Mouse (Mus musculus) heart, postnatal 4 days (tissue): ENCODE data around the gene Pmis2. TPM values are rescaled to one million over a fixed set of nuclear protein-coding genes. Genes with fewer than 3 reads are reported as not detected.

Source experiments
- DNase-seq: peaks from one replicate; pipeline ENCODE4 v3.0.0; 2021
- total RNA-seq, 2 experiments: library from RNA; stranded (reverse); gene quantifications; 2 replicates each; pipeline ENCODE4 v1.2.3; 2021

The Pmis2 gene
- total RNA-seq, 2 experiments from 2014 or later, result not detected

DNA sequence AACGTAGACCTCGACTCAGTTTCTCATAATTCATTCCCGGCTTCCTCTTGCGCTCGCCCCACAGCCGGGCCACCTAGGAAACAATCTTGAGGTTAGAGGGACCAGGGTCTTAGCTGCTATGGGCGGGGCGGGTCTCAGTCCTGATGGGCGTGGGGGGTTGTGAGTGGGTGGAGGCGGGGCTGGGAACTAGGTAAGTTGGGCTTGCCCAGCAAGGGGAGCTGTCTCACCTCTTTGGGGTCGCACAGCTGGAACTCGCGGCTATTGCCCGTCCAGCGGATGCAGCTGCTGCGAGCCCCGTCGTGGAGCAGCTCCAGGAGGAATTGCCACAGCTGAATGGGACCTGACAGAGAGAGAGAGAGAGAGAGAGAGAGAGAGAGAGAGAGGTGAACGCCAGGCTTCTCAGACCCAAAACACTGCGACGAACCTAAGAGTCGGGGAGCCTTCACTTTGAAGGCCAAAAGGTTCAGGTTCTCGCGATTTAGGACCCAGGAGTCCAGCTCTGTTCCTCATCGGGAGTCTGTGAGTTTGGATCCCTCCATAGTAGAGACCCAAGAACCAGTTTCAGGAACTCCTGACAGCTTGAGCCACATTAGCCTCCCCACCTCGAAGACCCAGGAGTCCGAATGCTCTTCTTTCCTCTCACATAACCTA is 37.5 kb downstream of the Pmis2 start:
- DNase-seq, result no peak

DNA sequence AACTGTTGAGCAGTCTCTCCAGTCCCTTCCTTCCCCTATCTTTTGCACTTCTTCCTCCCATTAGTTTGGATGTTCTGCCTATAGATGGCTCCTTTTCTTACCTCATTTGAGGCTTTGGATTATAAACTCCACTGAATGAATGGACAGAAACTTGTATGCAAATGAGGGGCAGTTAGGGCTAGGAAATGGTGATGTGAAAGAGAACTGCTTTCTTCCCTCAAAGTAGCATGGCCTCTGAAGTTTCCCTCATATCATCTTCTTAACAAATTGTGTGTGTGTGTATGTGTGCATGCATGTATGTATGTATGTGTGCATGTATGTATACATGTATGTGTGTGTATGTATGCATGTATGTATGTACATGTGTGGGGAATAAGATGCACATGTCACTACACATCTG is 42.4 kb downstream of the Pmis2 start:
- no peak for DNase-seq

- no peak for DNase-seq
Measured at GRCm38 (mm10) chr7:30626647-30627046, 44.8 kb downstream of the Pmis2 start.

DNA sequence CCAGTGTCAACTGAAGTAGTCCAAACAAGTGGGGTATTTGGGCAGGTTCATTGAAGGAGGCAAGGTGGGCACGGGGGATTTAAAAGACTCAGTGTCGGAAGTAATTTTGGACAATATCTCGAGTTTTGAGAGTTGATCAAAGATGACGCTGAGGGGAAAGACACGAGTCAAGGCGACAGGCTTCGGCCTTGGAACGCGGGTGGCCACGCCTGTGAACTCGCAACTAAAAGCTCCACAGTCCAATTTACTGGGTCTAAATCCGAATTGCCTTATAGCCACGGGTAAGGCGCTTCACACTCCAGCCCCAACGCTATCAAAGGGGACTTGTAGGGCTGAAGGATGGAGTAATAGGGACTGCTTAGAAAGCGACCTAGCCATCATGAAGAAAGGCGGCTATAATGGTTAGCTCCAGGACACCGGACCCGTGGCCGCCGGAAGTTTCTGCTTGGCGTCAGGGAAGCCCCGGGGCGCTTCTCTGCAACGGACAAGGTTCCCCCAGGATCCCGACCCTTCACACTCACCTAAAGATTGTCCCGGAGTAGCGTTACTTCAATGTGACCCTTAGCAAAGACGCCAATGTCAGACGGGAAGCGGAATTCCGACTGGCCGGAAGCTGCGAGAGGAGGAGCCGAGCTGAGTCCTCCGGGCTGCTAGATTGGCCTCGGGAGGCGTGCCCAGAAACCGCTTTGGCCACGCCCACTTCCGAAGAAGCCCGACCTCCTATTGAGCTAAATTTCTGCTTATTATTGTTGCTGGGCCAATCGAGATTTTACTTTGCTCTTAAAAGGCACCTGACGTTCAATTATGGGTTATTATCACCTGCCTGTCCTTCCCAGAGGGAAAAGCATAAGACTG is 45.6 kb downstream of the Pmis2 start, which contains the start of gene Cox6b1:
TSS of gene Cox6b1 (minus strand) at position 622 of the 855 bp plus-strand sequence.
- DNase-seq, result peak; percentile 91

Other genes with a start within 250 kb of the Pmis2 start
- gene Nfkbid, start 249.9 kb downstream of the Pmis2 start, total RNA-seq, result 1 to 10 TPM in 1 of 2 experiments, under 1 TPM in 1; 0.43 to 1.3 TPM
- 1 to 10 TPM; 6.0 to 7.4 TPM for gene Aplp1, start 226.1 kb downstream of the Pmis2 start, total RNA-seq
- gene Kirrel2, start 213.9 kb downstream of the Pmis2 start, total RNA-seq, result under 1 TPM in 1 of 2 experiments, not detected in 1; 0.34 TPM
- not detected for gene Nphs1, start 213.3 kb downstream of the Pmis2 start, total RNA-seq
- gene Prodh2, start 178.0 kb downstream of the Pmis2 start, total RNA-seq, result not detected
- 10 to 100 TPM in 1 of 2 experiments, 1 to 10 TPM in 1; 7.3 to 12.8 TPM for gene Arhgap33, start 136.5 kb downstream of the Pmis2 start, total RNA-seq
- gene Hspb6, start 119.4 kb downstream of the Pmis2 start, total RNA-seq, result 100 to 1,000 TPM; 279 to 308 TPM
- 1 to 10 TPM; 5.2 to 7.8 TPM for gene Proser3, start 119.3 kb downstream of the Pmis2 start, total RNA-seq
- gene Lin37, start 111.8 kb downstream of the Pmis2 start, total RNA-seq, result 10 to 100 TPM; 14.8 to 17.1 TPM
- gene U2af1l4, start 108.3 kb downstream of the Pmis2 start, total RNA-seq, result 10 to 100 TPM; 70.5 to 72.7 TPM
- gene Gm49396, start 108.3 kb downstream of the Pmis2 start, total RNA-seq, result 1 to 10 TPM; 2.1 to 3.1 TPM
- gene Psenen, start 108.0 kb downstream of the Pmis2 start, total RNA-seq, result 10 to 100 TPM; 80.0 to 83.8 TPM
- 1 to 10 TPM; 1.1 to 1.2 TPM for gene Igflr1, start 106.2 kb downstream of the Pmis2 start, total RNA-seq
- 10 to 100 TPM; 29.5 to 35.8 TPM for gene Kmt2b, start 82.9 kb downstream of the Pmis2 start, total RNA-seq
- gene Zbtb32, start 72.7 kb downstream of the Pmis2 start, total RNA-seq, result not detected
- under 1 TPM; 0.62 to 0.86 TPM for gene Upk1a, start 58.8 kb downstream of the Pmis2 start, total RNA-seq
- 1,000 to 10,000 TPM; 2,883 to 3,014 TPM for gene Cox6b1, start 45.5 kb downstream of the Pmis2 start, total RNA-seq
- not detected for gene Etv2, start 35.8 kb downstream of the Pmis2 start, total RNA-seq
- 10 to 100 TPM; 58.8 to 62.2 TPM for gene Rbm42, start 21.3 kb downstream of the Pmis2 start, total RNA-seq
- gene Haus5, start 6.6 kb downstream of the Pmis2 start, total RNA-seq, result 10 to 100 TPM; 13.1 to 16.6 TPM
- not detected for gene 2200002J24Rik, start 27.3 kb upstream of the Pmis2 start, total RNA-seq
- under 1 TPM; 0.14 to 0.74 TPM for gene Atp4a, start 40.6 kb upstream of the Pmis2 start, total RNA-seq
- gene Tmem147, start 57.9 kb upstream of the Pmis2 start, total RNA-seq, result 100 to 1,000 TPM; 208 to 221 TPM
- gene Gapdhs, start 72.1 kb upstream of the Pmis2 start, total RNA-seq, result not detected
- 1 to 10 TPM; 4.8 to 5.1 TPM for gene Sbsn, start 79.9 kb upstream of the Pmis2 start, total RNA-seq
- 1 to 10 TPM; 4.6 to 5.7 TPM for gene Dmkn, start 92.2 kb upstream of the Pmis2 start, total RNA-seq
- gene Krtdap, start 116.3 kb upstream of the Pmis2 start, total RNA-seq, result not detected
- gene Ffar2, start 152.2 kb upstream of the Pmis2 start, total RNA-seq, result not detected
- not detected for gene Ffar3, start 184.6 kb upstream of the Pmis2 start, total RNA-seq
- not detected for gene Ffar1, start 190.0 kb upstream of the Pmis2 start, total RNA-seq
- gene Cd22, start 208.7 kb upstream of the Pmis2 start, total RNA-seq, result 1 to 10 TPM in 1 of 2 experiments, under 1 TPM in 1; 0.09 to 1.2 TPM
- 1 to 10 TPM in 1 of 2 experiments, under 1 TPM in 1; 0.31 to 1.3 TPM for gene Mag, start 243.3 kb upstream of the Pmis2 start, total RNA-seq